Mouse (Mus musculus): Measurements from ENCODE around the gene Ank2.

DNA sequence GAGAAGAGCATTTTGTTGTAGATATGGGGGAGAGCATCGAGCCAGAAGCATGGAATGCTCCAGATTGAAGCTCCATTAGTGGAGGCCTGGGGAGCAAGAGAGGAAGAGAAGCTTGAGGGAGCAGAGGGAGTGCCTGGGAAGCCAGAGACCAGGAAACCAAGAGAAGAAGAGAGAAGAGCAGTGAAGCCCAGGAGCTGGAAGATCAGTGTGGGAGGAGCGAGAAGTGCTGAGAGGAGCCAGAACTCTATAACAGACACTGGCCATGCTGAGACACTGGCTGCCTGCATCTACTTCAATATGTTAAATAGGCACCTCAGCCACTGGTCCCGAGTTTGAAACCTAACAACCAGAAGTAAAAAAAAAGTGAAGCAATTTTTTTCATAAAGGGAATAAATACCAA lies 234.0 kb downstream of the Ank2 start:
- no peak for TF ChIP-seq CTCF (conservative IDR thresholded peaks at IDR 0.05; ENCODE audit: insufficient read depth, insufficient read length, low read depth, low read length)
- no peak for TF ChIP-seq POLR2A (IDR thresholded peaks at IDR 0.05; ENCODE audit: low read depth, low read length)

All from kidney, adult 2 months (tissue).